Mouse (Mus musculus) heart, postnatal 36 days (tissue): ENCODE data around the gene Nrxn3. TPM values are rescaled to one million over a fixed set of nuclear protein-coding genes. Genes with fewer than 3 reads are reported as not detected.
A peak's percentile ranks its signal among the peaks of the same experiment; 100 is the strongest.

ENCODE experiments used
- DNase-seq, 2 experiments: peaks; one replicate each; pipeline ENCODE4 v3.0.0; 2021 to 2022
- intact Hi-C: fragments of 180-260 bp; cut with DNase I; formaldehyde crosslinking; loops from one replicate; pipeline ENCODE4 v1.15.1; 2025
- total RNA-seq, 2 experiments: library from RNA; stranded (reverse); gene quantifications; 2 replicates each; pipeline ENCODE4 v1.2.3; 2021

Nrxn3 gene
- total RNA-seq, 2 experiments from 2014 or later, result 0.08 to 0.19 TPM

GRCm38 (mm10) chr12:89035984-89036618 lies 313.4 kb downstream of the Nrxn3 start:
- intact Hi-C loops, result no loop called here

DNA sequence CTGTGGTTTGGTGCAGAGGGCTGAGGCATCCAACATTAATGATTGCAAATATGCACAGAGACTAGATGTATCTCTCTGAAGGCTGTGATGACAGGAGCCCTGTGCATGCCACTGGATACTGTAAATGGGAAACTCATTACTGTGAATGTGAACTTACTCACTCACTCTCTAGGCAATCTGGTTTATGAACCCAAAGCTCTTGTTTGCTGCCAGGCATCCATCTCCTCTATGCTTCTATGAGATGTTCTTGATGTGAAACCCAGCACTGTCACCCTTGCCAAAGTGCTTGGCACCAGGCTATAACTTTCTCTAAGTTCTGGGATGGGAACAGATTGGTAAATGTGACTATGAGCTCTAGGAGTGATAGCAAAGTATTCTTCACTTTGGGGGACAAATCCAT lies 317.5 kb downstream of the Nrxn3 start:
- no peak for DNase-seq
- intact Hi-C loops, result no loop called here

More at GRCm38 (mm10) chr12:89035984-89036618, 313.4 kb downstream of the Nrxn3 start:
- no peak for DNase-seq

- no peak for DNase-seq
- intact Hi-C loops, result no loop called here
Measured at GRCm38 (mm10) chr12:89041429-89042107, 318.9 kb downstream of the Nrxn3 start.

DNA sequence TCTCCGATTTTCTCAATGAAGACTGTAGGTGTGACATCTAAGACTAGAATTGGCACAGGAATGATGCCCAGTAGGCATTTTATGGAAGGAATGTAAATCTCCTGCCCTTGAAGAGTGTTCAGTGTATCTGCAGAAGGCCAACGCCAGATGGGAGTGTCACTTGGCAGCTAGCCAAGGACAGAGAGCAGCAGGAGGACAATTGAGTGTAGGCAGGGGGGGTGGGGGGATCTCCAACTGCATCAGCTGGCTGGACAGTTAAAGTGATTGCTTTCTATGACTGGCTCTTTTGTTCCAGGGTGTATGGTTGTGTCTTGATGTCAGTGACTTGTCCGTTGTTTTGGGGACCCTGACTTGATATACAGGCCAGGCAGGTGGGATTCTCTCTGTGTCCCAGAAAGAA lies 326.6 kb downstream of the Nrxn3 start:
- peak in 1 of 2 experiments; percentile 1 for DNase-seq
- intact Hi-C loops, result no loop called here

DNA sequence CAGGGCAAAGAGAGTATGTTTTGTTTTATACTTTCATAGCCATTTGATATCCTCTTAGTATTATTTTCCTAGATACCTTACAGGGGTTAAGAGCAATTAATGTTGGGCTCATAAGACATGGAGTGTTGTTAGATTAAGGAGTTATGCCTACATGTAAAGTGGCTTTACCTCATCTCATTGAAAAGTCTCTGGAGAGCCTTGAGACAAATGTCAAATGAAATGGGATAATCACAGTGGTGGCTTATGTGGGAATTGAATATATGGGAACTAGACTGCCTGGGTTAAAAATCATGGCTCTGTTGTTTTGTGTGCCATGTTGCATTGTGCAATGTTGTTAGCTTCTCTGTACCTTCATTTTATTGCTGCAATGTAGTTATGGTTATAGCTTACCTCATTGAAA lies 327.0 kb downstream of the Nrxn3 start:
- DNase-seq, result no peak
- intact Hi-C loops, result no loop called here

DNA sequence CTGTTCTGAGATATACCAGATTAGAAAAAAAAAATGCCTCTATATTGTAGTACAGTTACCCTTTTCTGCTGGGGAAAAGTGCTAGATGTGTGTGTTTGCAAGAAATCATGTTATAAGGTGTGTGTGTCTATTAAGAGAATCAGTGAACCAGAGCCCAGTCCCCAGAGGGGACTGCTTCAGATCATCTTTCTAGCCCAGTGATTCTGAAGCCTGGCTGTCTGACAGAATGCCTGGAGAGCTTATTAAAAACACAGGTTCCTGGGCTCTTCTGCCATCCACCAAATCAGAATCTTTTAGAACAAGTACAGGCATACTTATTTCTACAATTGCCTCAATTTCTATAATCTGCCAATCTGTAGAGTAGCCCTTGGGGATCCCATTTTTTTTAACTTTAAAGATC lies 349.8 kb downstream of the Nrxn3 start:
- DNase-seq, result no peak
- intact Hi-C loops, result no loop called here

DNA sequence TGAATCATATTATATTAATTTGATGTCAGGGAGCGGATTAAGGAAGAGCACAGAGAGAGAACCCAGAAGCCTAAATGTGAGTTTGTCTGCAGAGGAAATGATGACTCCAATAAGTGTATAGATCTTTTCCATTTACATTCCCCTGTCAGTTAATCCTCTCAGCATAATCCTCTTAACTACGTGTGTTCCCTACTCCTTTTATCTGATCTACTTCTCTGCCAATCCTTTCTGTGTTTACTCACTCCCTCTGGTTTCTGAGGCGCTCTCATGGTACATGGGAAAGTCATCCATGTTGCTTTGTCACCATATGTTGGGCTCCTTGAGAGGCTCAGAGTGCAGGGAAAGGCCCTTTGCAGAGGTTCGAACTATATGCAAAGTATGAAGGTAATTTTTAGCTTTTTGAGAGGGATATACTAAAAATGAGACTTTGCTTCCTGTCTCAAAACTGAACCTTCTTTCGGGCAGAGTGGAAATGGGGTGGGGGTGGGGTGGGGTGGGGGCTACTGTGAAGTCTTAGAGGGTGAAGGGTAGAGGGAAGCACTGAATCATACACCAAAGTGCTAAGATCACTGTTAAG lies 350.6 kb downstream of the Nrxn3 start:
- DNase-seq, result no peak
- intact Hi-C loops, result no loop called here

GRCm38 (mm10) chr12:89074551-89075295 lies 352.0 kb downstream of the Nrxn3 start:
- no peak for DNase-seq
- intact Hi-C loops, result no loop called here

GRCm38 (mm10) chr12:89093806-89094479 lies 371.3 kb downstream of the Nrxn3 start:
- DNase-seq, result no peak
- intact Hi-C loops, result no loop called here

- DNase-seq, result no peak
- intact Hi-C loops, result no loop called here
Measured at GRCm38 (mm10) chr12:89097561-89097960, 374.9 kb downstream of the Nrxn3 start.

DNA sequence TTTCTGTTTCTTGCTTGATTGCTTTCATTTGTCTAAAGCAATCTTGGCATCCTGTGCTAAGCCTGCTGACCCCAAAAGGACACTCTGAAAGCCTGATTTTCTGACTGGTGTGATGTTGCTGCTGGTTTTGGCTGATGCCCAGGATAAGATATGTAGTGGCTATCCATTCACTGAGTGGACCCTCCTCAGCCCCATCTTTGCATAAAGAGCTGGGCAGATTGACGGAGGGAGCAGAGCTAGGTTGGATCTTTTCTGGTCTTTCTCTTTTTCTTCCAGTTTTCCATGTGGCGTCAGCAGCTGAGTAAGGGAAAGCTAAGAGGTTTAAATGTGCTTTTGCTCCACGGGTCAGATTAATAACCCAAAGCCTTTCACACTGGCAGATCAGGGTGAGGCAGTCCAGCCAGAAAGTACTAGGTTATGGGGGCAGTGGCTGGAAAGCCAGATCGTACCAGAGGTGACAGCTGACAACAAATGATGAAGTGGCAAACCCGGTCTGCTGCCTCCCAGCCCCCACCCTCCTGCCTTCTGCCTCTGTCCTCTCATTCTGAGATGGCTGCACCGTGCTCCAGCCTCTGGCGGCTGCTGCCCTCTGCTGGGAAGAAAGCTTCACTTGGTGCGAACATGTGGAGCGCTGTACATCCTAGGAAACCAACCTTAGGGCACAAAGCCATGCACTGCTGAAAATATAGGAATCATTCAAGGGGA lies 383.5 kb downstream of the Nrxn3 start:
- DNase-seq, result peak; percentile 8 to 33
- intact Hi-C loops, result loop anchor here (1.0 to 2.0 kb wide), 2 partner anchors 114 to 701 kb away; no protein-coding TSS in a partner anchor

GRCm38 (mm10) chr12:89106881-89107584 lies 384.4 kb downstream of the Nrxn3 start:
- DNase-seq, result no peak
- intact Hi-C loops, result loop anchor here (1.0 to 2.0 kb wide), 2 partner anchors 115 to 702 kb away; no protein-coding TSS in a partner anchor

- intact Hi-C loops, result no loop called here
- DNase-seq, result no peak
Measured at GRCm38 (mm10) chr12:89109779-89110335, 387.2 kb downstream of the Nrxn3 start.

- DNase-seq, result no peak
- intact Hi-C loops, result no loop called here
Measured at GRCm38 (mm10) chr12:89128602-89129001, 405.9 kb downstream of the Nrxn3 start.

DNA sequence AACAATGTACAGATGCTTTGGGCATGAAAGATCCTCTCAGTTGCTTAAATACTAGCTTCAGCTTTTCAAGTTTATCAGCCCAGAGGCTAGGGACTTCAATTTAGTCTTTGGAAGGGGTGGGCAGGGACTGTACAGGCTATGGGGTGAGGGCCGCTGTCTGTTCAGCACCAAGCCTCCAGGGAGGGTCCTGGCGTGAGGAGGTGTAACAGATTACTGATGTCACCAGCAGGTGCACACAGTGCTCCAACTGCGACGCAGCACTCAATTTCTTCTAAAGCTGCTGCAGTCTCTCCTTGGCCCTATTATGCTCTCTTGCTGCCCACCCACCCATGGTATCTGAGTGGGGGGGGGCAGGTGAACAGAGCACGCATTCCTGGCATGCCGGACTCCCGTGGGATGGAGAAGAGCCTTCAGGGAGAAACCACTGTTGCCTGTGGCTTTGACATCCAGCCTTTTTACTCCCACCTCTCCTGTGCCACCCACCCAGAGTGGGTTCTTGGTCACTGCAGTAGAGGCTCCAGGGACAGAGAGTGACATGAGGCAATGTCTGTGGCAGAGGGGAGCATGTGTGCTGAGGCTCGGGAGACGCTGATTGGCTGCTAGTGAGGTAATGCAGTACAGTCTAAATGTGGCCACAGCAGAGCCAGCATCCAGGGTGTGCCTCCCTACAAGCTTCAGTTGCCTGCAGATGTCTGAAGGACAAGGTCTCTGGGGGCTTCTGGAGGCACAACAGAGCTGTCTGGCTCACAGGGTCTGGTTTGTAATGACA lies 406.6 kb downstream of the Nrxn3 start:
- DNase-seq, result no peak
- intact Hi-C loops, result no loop called here

- no peak for DNase-seq
- intact Hi-C loops, result no loop called here
Measured at GRCm38 (mm10) chr12:89134333-89134732, 411.7 kb downstream of the Nrxn3 start.

GRCm38 (mm10) chr12:89134774-89135307 lies 412.2 kb downstream of the Nrxn3 start:
- intact Hi-C loops, result no loop called here
- no peak for DNase-seq

GRCm38 (mm10) chr12:89148974-89149411 lies 426.3 kb downstream of the Nrxn3 start:
- no peak for DNase-seq
- intact Hi-C loops, result no loop called here
